Mouse (Mus musculus): ENCODE measurements around the gene Acsbg2. TPM values are rescaled to one million over a fixed set of nuclear protein-coding genes. Genes with fewer than 3 reads are reported as not detected.

Acsbg2 gene
- polyA plus RNA-seq, 1 experiment from 2014 or later: not detected

DNA sequence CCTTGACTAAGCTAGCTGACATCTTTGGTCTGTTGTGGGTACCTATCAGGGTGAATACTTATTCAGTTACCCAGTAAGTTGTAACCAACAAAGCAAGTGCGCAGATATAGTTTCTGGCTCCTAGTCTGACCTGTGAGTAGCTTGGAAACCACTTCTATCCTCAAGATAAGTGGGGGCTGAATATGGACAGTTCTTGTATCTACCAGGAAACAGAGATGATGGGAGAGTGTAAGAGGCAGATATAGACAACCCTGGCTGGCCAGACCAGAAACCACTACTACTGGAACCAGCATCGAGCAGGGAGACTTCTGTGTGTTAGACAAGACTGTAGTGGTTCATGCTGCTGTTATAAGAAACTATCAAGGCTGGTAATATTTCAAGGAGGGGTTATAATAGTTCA lies 15.8 kb upstream of the Acsbg2 start:
- ATAC-seq (replicated peaks; ENCODE audit: low FRiP score, low read depth): no peak
- H3K4me2 ChIP-seq (ENCODE audit: low read length): no peak overlapping the region
- no peaks in the 10 kb centered on the region for H3K9me3 ChIP-seq (replicated peaks; ENCODE audit: low read length)
- no peak for TF ChIP-seq CTCF (IDR thresholded peaks at IDR 0.05; ENCODE audit: low read depth)
- H3K36me3 ChIP-seq (ENCODE audit: insufficient read depth, low read length): peaks cover 37% of the 10 kb centered on the region
- no peak overlapping the region for H3K9ac ChIP-seq (ENCODE audit: low read depth, low read length)
- H3K4me3 ChIP-seq (replicated peaks; ENCODE audit: low read depth, low read length): no peak overlapping the region
- no peak overlapping the region for H3K27ac ChIP-seq
- H3K4me1 ChIP-seq (replicated peaks; ENCODE audit: insufficient read depth, low read length): no peaks in the 10 kb centered on the region
- DNase-seq (ENCODE audit: low spot score): no peak
- 97% methylated on average over 2 of the region's 2 CpGs for WGBS
- no peaks in the 10 kb centered on the region for H3K27me3 ChIP-seq (ENCODE audit: insufficient read depth, low read length)

DNA sequence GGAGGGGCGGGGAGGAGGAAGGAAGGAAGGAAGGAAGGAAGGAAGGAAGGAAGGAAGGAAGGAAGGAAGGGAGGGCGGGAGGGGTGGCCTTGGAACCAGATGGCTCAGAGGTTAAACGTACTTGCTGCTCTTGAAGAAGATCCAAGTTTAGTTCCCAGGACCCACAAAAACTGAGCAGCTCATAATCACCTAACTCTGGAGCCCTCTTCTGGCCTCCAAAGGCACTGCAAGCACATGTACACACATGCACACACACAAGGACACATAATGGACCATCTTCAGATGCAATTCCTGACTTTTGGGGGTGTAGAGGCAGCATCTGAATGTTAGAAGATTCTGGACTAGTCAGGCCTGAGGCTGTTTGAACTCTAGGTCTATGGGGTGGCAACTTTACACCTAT lies 13.8 kb upstream of the Acsbg2 start:
- no peak overlapping the region for H3K27ac ChIP-seq
- no peaks in the 10 kb centered on the region for H3K9me3 ChIP-seq (replicated peaks; ENCODE audit: low read length)
- WGBS: 88% methylated on average over 3 of the region's 3 CpGs
- no peak overlapping the region for H3K9ac ChIP-seq (ENCODE audit: low read depth, low read length)
- H3K4me1 ChIP-seq (replicated peaks; ENCODE audit: insufficient read depth, low read length): no peaks in the 10 kb centered on the region
- H3K27me3 ChIP-seq (ENCODE audit: insufficient read depth, low read length): no peaks in the 10 kb centered on the region
- TF ChIP-seq CTCF (IDR thresholded peaks at IDR 0.05; ENCODE audit: low read depth): peak; percentile 28; the same call in 1 of the 2 replicates
- H3K4me3 ChIP-seq (replicated peaks; ENCODE audit: low read depth, low read length): no peak overlapping the region
- DNase-seq (ENCODE audit: low spot score) (no peak), ATAC-seq (replicated peaks; ENCODE audit: low FRiP score, low read depth) (no peak)
- H3K4me2 ChIP-seq (ENCODE audit: low read length): no peak overlapping the region
- H3K36me3 ChIP-seq (ENCODE audit: insufficient read depth, low read length): peaks cover 18% of the 10 kb centered on the region

DNA sequence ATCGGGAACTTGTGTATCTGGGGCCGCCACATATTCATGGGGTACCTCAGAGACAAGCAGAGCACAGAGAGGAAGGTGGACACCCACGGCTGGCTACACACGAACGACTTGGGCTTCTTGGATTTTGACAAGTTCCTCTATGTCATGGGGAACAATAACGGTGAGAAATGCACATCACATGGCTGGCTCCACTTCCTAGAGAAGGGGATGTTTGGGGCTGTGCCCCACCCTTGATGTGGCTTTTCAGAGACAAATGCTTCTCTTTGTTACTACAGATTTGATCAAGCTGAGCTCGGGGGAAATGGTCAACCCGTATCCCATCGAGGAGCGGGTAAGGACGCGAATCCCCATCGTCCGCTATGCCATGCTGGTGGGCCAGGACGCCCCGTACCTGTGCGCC lies 10.6 kb upstream of the Acsbg2 start:
- H3K9me3 ChIP-seq (replicated peaks; ENCODE audit: low read length): no peaks in the 10 kb centered on the region
- H3K27me3 ChIP-seq (ENCODE audit: insufficient read depth, low read length): no peaks in the 10 kb centered on the region
- no peaks in the 10 kb centered on the region for H3K36me3 ChIP-seq (ENCODE audit: insufficient read depth, low read length)
- H3K9ac ChIP-seq (ENCODE audit: low read depth, low read length): no peak overlapping the region
- H3K27ac ChIP-seq: no peak overlapping the region
- 85% methylated on average over 17 of the region's 17 CpGs for WGBS
- H3K4me2 ChIP-seq (ENCODE audit: low read length): no peak overlapping the region
- H3K4me1 ChIP-seq (replicated peaks; ENCODE audit: insufficient read depth, low read length): no peaks in the 10 kb centered on the region
- DNase-seq (ENCODE audit: low spot score): no peak
- no peak overlapping the region for H3K4me3 ChIP-seq (replicated peaks; ENCODE audit: low read depth, low read length)
- ATAC-seq (replicated peaks; ENCODE audit: low FRiP score, low read depth): no peak
- TF ChIP-seq CTCF (IDR thresholded peaks at IDR 0.05; ENCODE audit: low read depth): no peak

DNA sequence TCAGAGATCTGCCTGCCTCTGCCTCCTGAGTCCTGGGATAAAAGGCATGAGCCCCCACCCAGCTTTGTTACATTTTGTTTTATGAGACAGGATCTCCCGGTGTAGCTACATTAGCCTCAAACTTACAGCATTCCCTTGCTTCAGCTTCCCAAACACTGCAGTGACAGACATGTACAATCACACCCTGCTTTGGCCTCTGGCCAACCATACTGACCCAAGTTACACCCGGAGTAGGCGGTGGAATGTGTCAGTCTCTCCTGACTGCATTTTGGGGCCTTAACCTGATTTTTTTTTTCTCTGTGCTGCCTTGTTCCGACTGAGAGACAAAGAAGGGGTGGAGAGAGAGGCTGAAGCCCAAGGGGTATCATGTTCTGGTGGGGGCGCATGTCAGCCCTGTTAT lies 10.1 kb upstream of the Acsbg2 start:
- ATAC-seq (replicated peaks; ENCODE audit: low FRiP score, low read depth): no peak

DNA sequence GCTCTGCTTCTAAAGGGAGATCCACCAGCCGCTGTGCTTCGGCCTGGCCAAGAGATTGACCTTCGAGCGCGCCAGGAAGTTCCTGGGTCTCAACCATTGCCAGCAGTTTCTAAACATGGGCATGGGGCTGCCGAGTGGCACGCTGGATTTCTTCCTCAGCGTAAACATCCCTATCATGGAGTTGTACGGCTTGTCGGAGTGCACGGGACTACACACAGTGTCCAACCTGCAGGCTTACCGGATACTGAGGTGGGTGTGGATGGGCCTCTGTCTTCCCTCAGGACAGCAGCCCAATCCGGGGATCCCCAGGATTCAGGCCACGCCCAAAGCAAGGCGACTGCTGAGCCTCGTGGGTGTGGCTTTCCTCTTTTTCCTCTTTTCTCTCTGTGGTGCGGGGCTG lies 9.4 kb upstream of the Acsbg2 start:
- Histone ChIP-seq H3K4me2 (ENCODE audit: low read length) (no peak overlapping the region), H3K9ac (ENCODE audit: low read depth, low read length) (no peak overlapping the region), H3K27me3 (ENCODE audit: insufficient read depth, low read length) (no peaks in the 10 kb centered on the region), H3K27ac (no peak overlapping the region), H3K4me1 (replicated peaks; ENCODE audit: insufficient read depth, low read length) (no peaks in the 10 kb centered on the region), H3K9me3 (replicated peaks; ENCODE audit: low read length) (no peaks in the 10 kb centered on the region), H3K4me3 (replicated peaks; ENCODE audit: low read depth, low read length) (no peak overlapping the region), H3K36me3 (ENCODE audit: insufficient read depth, low read length) (no peaks in the 10 kb centered on the region)
- no peak for TF ChIP-seq CTCF (IDR thresholded peaks at IDR 0.05; ENCODE audit: low read depth)
- DNase-seq (ENCODE audit: low spot score): no peak
- ATAC-seq (replicated peaks; ENCODE audit: low FRiP score, low read depth): 0 out of 2 replicates have a peak, but pooled peaks have one; percentile 38
- WGBS: 53% methylated on average over 17 of the region's 17 CpGs

More for the DNA sequence above, 10.1 kb upstream of the Acsbg2 start:
- no peaks in the 10 kb centered on the region for H3K36me3 ChIP-seq (ENCODE audit: insufficient read depth, low read length)
- H3K9ac ChIP-seq (ENCODE audit: low read depth, low read length): no peak overlapping the region
- no peaks in the 10 kb centered on the region for H3K4me1 ChIP-seq (replicated peaks; ENCODE audit: insufficient read depth, low read length)
- no peak overlapping the region for H3K4me3 ChIP-seq (replicated peaks; ENCODE audit: low read depth, low read length)
- H3K27ac ChIP-seq: no peak overlapping the region
- 45% methylated on average over 5 of the region's 5 CpGs for WGBS
- TF ChIP-seq CTCF (IDR thresholded peaks at IDR 0.05; ENCODE audit: low read depth): no peak
- H3K27me3 ChIP-seq (ENCODE audit: insufficient read depth, low read length): no peaks in the 10 kb centered on the region
- H3K9me3 ChIP-seq (replicated peaks; ENCODE audit: low read length): no peaks in the 10 kb centered on the region
- DNase-seq (ENCODE audit: low spot score): peak; percentile 51
- no peak overlapping the region for H3K4me2 ChIP-seq (ENCODE audit: low read length)

DNA sequence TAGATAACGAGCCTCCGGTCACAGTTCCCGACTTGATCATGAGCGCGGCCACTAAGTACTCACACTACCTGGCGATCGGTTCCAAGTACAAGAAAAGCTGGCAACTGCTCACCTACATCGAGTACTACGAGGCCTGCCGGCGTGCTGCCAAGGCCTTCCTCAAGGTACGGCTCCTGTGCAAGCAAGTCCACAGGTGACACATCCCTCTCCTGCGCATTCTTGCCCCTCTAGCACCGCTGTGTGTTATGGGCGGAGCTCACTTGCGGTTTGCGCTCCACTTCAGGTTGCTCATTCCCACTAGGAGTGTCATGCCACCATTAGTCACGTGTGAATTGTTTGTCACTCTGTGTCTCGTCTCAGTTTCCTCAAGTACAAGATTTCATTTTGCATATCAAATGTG lies 3.2 kb upstream of the Acsbg2 start:
- WGBS: 90% methylated on average over 19 of the region's 19 CpGs
- Histone ChIP-seq H3K4me2 (ENCODE audit: low read length) (no peak overlapping the region), H3K9ac (ENCODE audit: low read depth, low read length) (no peak overlapping the region), H3K4me3 (replicated peaks; ENCODE audit: low read depth, low read length) (no peak overlapping the region), H3K27me3 (ENCODE audit: insufficient read depth, low read length) (no peaks in the 10 kb centered on the region), H3K36me3 (ENCODE audit: insufficient read depth, low read length) (no peaks in the 10 kb centered on the region), H3K9me3 (replicated peaks; ENCODE audit: low read length) (no peaks in the 10 kb centered on the region), H3K4me1 (replicated peaks; ENCODE audit: insufficient read depth, low read length) (no peaks in the 10 kb centered on the region), H3K27ac (no peak overlapping the region)
- TF ChIP-seq CTCF (IDR thresholded peaks at IDR 0.05; ENCODE audit: low read depth): no peak
- ATAC-seq (replicated peaks; ENCODE audit: low FRiP score, low read depth) (no peak), DNase-seq (ENCODE audit: low spot score) (no peak)

DNA sequence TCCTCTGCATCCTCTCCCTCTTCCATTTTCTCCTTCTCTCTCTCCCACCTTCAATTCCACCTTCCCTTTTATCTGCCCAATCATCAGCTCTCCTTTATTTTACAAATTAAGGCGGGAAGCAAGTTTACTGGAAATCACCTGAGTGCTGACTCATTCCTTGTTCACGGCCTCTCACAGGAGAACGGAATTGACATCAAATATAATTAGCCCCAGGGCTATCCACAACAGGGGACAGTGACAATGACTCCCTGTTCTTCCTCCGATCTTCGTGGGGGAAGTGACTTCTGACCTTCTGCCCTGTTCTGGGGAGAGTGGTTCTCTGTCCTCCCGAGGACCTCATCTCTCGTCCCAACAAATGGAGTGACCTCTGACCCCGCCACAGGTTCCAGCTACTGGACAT lies 2.7 kb upstream of the Acsbg2 start:
- ATAC-seq (replicated peaks; ENCODE audit: low FRiP score, low read depth) (no peak), DNase-seq (ENCODE audit: low spot score) (no peak)
- 58% methylated on average over 8 of the region's 8 CpGs for WGBS
- Histone ChIP-seq H3K4me2 (ENCODE audit: low read length) (no peak overlapping the region), H3K27me3 (ENCODE audit: insufficient read depth, low read length) (no peaks in the 10 kb centered on the region), H3K4me1 (replicated peaks; ENCODE audit: insufficient read depth, low read length) (no peaks in the 10 kb centered on the region), H3K9me3 (replicated peaks; ENCODE audit: low read length) (no peaks in the 10 kb centered on the region), H3K9ac (ENCODE audit: low read depth, low read length) (no peak overlapping the region), H3K4me3 (replicated peaks; ENCODE audit: low read depth, low read length) (no peak overlapping the region), H3K27ac (no peak overlapping the region), H3K36me3 (ENCODE audit: insufficient read depth, low read length) (no peaks in the 10 kb centered on the region)
- no peak for TF ChIP-seq CTCF (IDR thresholded peaks at IDR 0.05; ENCODE audit: low read depth)

All from kidney, postnatal 0 days (tissue).